Mouse (Mus musculus): ENCODE measurements around the gene Gm28042.

Gene Gm28042

GRCm38 (mm10) chr2:120026984-120027949, at the start of gene Gm28042, which contains the start of gene Jmjd7:
Gene Gm28042 (plus strand): TSS chr2:120027493.
Gene Jmjd7 (plus strand): TSS chr2:120027483.
- DNase-seq (ENCODE audit: low spot score in 2 of 2) = peak; percentile 86 to 92

GRCm38 (mm10) chr2:119980343-119980986, 46.8 kb upstream of the Gm28042 start:
- peak in 1 of 2 experiments; percentile 24 for DNase-seq (ENCODE audit: low spot score in 2 of 2)

- DNase-seq (ENCODE audit: low spot score in 2 of 2) = no peak
Measured at GRCm38 (mm10) chr2:119981631-119982030, 45.7 kb upstream of the Gm28042 start.

GRCm38 (mm10) chr2:119985871-119986270, 41.4 kb upstream of the Gm28042 start:
- no peak for DNase-seq (ENCODE audit: low spot score in 2 of 2)

GRCm38 (mm10) chr2:119986369-119986768, 40.9 kb upstream of the Gm28042 start:
- DNase-seq (ENCODE audit: low spot score in 2 of 2) = no peak

GRCm38 (mm10) chr2:119987441-119987840, 39.9 kb upstream of the Gm28042 start:
- no peak for DNase-seq (ENCODE audit: low spot score in 2 of 2)

- no peak for DNase-seq (ENCODE audit: low spot score in 2 of 2)
Measured at GRCm38 (mm10) chr2:119988952-119989351, 38.3 kb upstream of the Gm28042 start.

- no peak for DNase-seq (ENCODE audit: low spot score in 2 of 2)
Measured at GRCm38 (mm10) chr2:119990881-119991280, 36.4 kb upstream of the Gm28042 start.

GRCm38 (mm10) chr2:119992349-119992748, 34.9 kb upstream of the Gm28042 start:
- DNase-seq (ENCODE audit: low spot score in 2 of 2) = no peak

GRCm38 (mm10) chr2:119993515-119993914, 33.8 kb upstream of the Gm28042 start:
- DNase-seq (ENCODE audit: low spot score in 2 of 2) = no peak

GRCm38 (mm10) chr2:119994839-119995238, 32.5 kb upstream of the Gm28042 start:
- DNase-seq (ENCODE audit: low spot score in 2 of 2) = no peak

- DNase-seq (ENCODE audit: low spot score in 2 of 2) = peak in 1 of 2 experiments; percentile 19
Measured at GRCm38 (mm10) chr2:119995391-119996281, 31.7 kb upstream of the Gm28042 start.

- DNase-seq (ENCODE audit: low spot score in 2 of 2) = no peak
Measured at GRCm38 (mm10) chr2:119997354-119997753, 29.9 kb upstream of the Gm28042 start.

GRCm38 (mm10) chr2:119999731-120000130, 27.6 kb upstream of the Gm28042 start:
- no peak for DNase-seq (ENCODE audit: low spot score in 2 of 2)

GRCm38 (mm10) chr2:120000882-120001584, 26.3 kb upstream of the Gm28042 start:
- no peak for DNase-seq (ENCODE audit: low spot score in 2 of 2)

GRCm38 (mm10) chr2:120001956-120002355, 25.3 kb upstream of the Gm28042 start:
- DNase-seq (ENCODE audit: low spot score in 2 of 2) = no peak

- DNase-seq (ENCODE audit: low spot score in 2 of 2) = no peak
Measured at GRCm38 (mm10) chr2:120003970-120004369, 23.3 kb upstream of the Gm28042 start.

GRCm38 (mm10) chr2:120006696-120007095, 20.6 kb upstream of the Gm28042 start:
- DNase-seq (ENCODE audit: low spot score in 2 of 2) = no peak

- no peak for DNase-seq (ENCODE audit: low spot score in 2 of 2)
Measured at GRCm38 (mm10) chr2:120007680-120008210, 19.5 kb upstream of the Gm28042 start.

- DNase-seq (ENCODE audit: low spot score in 2 of 2) = no peak
Measured at GRCm38 (mm10) chr2:120008672-120009071, 18.6 kb upstream of the Gm28042 start.

All from frontal cortex, postnatal 36 days (tissue).